Mouse (Mus musculus) thymus, postnatal 10 days (tissue): Measurements from ENCODE around the gene Rad23a.
A peak's percentile ranks its signal among the peaks of the same experiment; 100 is the strongest.

Experiments used
- DNase-seq, 2 experiments: peaks; one replicate each; pipeline ENCODE4 v3.0.0; 2021; ENCODE audit warnings: low spot score in 2 of 2

The Rad23a gene

DNA sequence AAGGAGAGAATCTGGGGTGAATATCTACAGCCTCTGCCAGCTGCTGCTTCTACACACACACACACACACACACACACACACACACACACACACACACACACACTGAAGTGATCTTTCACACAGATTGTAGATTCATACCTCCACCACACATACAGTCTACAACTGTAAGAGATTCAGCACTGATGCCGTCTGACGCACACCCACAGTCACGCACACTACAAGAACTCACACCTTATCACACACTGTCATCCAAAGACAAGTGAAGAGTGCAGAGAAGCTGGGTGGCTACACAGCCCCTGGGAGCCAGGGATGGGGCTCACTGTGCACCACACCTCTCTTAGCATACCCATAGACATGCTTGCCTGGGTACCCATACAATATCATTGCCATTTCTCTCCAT is 26.6 kb downstream of the Rad23a start:
- DNase-seq = no peak

DNA sequence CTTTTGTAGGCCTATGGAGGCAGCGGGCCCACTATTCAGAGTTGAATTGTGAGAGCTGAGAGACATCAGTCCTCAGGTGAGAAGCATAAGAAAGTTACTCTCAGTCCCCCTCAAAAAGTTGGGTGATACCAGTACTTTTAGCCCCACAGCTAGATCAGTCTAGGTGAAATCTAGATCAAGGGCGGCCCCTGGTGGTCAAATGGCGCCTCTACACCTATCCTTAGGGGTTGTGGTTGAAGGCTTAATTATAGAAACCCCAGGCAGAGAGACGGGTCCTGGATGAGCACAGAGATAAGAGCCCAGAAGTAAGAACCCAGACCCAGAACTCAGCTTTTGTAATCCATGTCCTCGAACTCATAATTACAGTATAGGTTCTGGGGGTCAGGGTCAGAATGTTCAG is 27.4 kb downstream of the Rad23a start:
- DNase-seq = peak; percentile 54 to 82

DNA sequence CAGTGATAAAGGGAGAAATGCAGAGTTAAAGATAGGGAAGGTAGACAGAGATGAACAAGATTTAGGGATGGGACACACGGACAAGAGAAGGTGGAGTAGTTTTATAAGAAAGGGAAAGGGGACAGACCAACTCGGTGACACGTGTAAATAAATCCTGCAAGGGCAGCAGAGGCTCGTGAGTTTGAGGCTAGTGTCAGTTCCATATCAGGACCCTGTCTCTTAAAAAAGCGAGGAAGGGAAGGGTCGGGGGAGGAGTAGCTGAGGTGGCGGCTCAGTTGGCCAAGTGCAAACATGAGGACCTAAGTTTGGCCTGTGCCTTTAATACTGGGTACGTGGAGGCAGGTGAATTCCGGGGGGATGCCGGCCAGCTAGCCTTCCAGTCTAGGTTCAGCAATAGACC is 29.2 kb downstream of the Rad23a start:
- no peak for DNase-seq

DNA sequence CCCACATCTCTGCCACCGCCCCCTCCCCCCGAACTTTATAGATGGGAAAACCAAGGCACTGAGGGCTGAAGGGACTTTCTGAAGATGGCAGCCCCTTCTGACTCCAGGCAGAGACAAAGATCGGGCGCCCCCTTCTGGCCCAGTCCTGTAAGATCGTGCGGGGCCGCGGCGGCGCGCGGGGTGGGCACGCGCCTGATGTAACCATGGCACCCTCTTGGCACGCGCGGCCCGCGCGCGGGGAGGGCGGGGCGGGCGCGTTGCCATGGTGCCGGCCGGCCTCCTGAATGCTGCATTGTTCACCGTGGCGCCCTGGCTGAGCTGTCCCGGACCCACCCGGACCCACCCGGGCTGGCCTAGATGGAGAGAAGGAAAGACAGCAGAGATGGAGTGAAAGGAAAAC is 29.6 kb downstream of the Rad23a start:
- DNase-seq = peak; percentile 71 to 87

GRCm38 (mm10) chr8:84809941-84810280 is 30.6 kb downstream of the Rad23a start:
- no peak for DNase-seq

DNA sequence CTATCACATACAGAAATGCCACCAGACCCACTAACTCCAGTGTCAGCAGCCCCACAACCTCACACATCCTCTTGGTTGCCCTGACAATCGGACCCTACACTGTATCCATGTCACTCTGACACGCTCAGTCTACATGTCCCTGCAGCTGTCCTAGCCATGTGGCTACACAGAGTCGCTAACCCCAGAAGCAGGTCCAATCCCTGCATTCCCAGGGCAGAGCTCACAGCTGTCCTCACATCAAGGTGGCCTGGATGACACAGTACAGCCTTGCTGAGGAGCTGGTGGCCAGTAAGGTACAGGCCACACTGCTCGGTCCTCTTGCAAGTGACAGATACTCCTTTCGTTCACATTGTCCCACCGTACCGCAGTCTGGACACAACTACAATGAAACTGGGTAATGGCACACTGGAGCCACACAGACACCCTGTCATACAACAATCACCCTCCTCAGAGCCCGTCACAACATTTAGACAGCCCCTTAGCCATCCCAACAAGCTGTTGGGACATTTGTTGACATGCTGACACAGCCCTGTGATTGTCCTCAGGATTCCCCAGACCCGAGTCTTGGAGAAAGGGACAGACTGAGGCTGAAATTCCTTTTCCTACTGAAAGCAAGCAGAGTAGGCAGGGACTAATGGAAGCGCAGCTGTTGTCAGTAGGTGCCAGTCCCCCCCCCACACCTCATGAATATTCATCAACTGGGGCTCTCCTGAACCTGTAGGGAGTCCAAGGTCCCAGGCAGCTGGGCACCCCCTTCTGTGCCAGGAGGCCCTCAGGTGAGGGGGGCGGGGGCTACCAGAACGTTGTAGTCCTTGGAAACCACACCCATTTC is 31.1 kb downstream of the Rad23a start:
- no peak for DNase-seq

GRCm38 (mm10) chr8:84806031-84806430 is 34.4 kb downstream of the Rad23a start:
- no peak for DNase-seq

DNA sequence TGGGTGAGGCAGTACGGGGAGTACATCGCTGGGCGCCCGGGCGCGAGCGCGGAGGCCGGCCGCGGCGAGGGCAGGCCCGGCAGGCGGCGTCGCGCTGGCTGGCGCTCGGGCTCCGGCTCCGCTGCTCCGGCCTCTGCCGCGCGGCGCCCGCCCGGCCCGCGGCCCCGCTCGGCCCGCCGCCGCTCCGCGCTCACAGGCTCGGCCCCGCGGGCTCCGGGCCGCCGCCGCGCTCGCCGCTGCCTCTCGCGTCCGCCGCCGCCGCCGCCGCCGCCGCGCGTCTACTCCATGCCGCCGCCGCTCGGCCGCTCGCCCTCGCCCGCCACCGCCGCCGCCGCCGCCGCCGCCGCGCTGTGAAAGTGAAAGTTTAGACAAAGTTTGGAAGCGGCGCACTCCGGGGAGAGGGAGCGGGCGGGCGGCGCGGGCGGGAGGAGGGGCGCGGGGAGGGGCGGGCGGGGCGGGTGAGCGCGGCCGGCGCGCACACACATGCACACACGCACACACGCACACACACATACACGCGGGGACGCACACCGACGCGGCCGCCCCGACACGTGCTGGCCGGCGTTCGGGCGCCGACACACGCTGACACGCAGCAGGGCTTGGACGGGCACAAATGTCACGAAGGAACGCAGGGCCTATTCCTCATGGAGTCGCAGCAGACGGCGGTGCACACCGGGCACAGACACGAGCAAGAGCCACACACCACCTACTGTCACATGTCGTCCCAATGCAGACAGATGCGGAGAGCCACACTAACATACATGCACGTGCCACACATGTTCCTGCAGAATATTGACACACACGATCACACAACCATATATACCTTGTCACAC is 40.2 kb downstream of the Rad23a start, which contains the start of gene Nfix:
Gene Nfix (minus strand): TSS at position 346 of the 833 bp plus-strand sequence.
- DNase-seq = peak in 1 of 2 experiments; percentile 39

DNA sequence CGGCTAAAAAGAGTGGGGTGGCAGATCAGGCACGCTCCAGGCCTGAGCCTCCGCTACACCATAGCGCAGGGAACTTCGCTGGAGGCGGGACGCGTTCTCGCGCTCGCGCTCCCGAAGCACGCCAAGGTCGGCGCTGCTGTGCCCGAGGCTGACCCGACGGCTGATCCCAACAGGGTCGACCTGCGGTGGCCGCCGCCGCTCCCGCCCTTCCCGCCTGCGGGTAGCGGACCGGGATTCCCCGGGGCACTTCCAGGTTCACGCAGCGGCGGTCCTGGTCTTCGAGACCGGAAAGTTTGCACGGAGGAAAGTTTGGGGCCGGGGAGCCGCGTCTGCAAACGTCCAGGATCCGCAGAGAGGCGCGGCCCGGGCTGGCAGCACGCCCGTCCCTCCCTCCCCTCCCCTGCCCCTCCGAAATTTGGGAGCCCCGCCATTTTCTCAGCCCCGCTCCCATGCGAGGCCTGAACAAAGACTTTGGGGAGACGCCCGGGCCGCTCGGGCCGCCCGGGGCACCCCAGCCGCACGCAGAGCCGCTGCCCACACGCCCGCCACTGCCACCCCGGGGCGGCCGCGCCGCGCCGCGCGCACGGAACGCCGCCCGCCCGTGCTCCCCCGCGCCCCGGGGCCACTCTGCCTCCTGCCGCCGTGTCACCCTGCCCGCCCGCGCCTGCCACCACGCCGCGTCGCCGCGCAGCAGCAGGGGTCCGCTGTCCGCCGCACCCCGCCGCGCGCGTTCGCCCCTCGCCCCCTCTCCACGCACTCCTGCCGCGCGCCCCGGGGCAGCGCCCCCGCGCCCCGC is 41.1 kb downstream of the Rad23a start:
- no peak for DNase-seq

DNA sequence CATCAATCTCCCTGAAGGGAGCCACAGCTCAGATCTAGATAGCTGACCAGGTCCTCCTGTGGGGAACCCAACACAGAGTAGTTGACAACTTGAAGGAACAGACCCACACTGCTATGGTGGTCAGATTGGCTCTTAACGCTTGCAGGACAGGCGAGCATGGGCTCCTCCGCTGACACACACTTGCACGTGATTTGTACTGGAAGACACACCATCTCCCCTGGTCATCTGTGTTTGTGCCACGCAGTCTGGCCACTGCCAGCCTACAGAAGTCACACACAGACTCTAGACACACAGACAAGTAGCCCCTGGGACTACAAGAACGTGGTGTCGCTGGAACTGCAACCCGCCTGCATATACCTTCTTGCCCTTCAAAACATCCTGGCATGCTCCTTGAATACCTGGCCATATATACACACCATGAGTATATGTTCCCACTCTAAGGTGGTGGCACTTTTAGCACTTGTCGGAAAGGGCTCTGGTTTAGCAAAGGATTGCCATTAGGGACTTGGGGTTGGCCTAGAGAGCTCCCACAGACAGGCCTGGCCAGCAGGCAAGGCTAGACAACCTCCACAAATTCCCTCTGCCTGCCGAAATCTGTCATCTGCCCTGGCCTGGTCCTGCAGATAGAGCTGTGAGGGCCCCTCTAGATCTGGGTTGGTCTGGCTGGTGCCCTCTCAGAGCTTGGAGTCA is 41.9 kb downstream of the Rad23a start:
- DNase-seq = no peak

- no peak for DNase-seq
These were observed 42.5 kb downstream of the Rad23a start for GRCm38 (mm10) chr8:84797971-84798370.

- DNase-seq = no peak
These were observed 43.1 kb downstream of the Rad23a start for GRCm38 (mm10) chr8:84797256-84797797.

DNA sequence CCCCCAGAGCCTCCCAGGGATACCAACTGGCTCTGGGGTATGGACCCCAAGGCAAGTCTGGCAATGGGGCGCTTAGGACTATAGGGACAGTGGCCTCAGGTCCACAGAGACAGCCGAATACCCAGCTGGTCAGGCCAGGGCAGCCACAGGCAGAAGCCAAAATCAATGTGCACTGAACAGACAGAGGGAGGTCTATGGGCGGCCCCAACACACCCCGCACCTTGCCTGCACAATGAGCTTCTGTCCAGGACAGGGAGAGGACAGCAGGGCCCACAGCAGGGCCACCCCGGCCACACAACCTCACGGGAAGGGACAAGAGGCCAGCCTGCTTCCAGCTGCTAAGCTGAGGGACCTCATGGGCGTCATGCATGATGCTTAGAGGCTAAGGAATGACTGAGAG is 46.0 kb downstream of the Rad23a start:
- no peak for DNase-seq

DNA sequence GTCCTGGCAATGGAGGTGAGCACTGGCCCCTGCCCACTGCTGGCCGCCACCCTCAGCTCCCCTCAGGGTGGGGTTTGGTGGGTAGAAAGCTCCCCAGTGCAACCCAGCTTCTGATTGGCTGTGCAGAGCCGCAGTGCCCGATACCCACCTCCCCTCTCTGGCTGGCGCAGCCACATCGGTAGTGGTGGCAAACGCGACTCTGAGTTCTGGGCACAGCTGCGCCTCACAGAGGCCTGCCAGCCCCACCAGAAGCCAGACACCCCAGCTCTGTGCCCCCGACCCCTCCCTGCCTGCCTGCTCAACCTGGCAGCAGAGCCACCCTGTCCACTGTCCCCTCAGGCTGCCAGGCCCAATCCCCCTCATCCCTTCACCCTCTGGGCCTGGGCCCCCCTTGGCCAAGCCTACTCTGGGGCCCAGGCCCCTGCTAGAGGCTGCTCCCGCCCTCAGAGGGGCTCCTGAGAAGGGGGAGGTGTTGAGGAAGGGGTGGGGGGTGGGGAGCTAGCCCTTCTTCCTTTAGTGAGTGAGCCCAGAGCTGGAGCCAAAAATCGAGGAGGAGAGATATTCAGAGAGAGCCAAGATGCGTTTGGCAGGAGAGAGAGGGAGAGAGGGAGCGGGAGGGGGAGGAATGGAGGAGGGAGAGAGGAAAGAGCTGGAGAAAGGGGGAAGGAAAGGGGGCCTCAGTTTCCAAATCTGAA is 46.5 kb downstream of the Rad23a start:
- DNase-seq = no peak

GRCm38 (mm10) chr8:84793134-84793533 is 47.3 kb downstream of the Rad23a start:
- no peak for DNase-seq

GRCm38 (mm10) chr8:84792429-84792947 is 48.0 kb downstream of the Rad23a start:
- DNase-seq = no peak

GRCm38 (mm10) chr8:84790537-84790936 is 49.9 kb downstream of the Rad23a start:
- no peak for DNase-seq

DNA sequence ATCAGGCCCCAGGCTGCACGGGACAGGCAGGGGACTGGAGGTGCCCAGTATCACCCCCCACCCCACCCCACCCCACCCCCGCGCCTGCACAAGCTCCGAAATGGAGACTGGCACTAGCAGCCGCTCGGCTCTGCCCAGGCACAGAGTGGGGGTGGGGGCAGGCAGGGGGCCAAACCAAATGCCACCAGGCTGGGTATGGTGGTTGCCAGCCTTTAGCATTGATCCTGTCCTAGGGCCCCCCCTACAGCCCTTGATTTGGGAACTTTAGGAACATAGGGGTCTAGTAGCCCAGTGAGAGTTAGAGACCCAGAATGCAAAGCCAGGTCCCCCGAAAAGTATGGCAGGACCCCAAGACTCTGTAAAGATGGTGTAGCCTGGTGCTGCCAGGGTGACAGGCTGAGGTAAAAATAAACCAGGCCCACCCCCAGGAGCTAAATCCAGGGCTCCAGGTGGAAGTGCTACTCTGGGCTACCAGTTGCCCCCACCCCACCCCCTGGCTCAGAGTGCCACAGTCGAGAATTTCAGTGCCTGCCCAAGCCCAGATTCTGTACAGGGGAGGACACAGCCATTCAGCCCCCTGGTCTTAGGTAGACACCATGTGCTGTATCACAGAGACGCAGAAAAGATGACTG is 50.5 kb downstream of the Rad23a start:
- no peak for DNase-seq

GRCm38 (mm10) chr8:84789345-84789744 is 51.1 kb downstream of the Rad23a start:
- no peak for DNase-seq

- DNase-seq = no peak
These were observed 51.6 kb downstream of the Rad23a start for GRCm38 (mm10) chr8:84788896-84789295.
